15 mouse cellular contexts compared by ENCODE assay signal in genomic region chr7:117636713-117637112, GRCm38 (mm10).
A peak's percentile ranks its signal among the peaks of the same experiment; 100 is the strongest.
DNase-seq lines count a peak whose midpoint lies in the region; ATAC-seq and TF ChIP-seq lines count a peak whose summit lies in the region.
"Had no signal": no experiment of that assay in that cellular context is flagged by ENCODE, and none has a peak within 500 bp of the region (broad histone marks: within the 10 kb centered on the region; RNA-seq: fewer than 3 reads in every experiment).

No protein-coding gene starts in this region.

- no peaks in the 10 kb centered on the region for H3K36me3 ChIP-seq in heart, postnatal 0 days (replicated peaks; ENCODE audit: control insufficient read depth, insufficient read depth, low read length)
- no peaks in the 10 kb centered on the region for H3K36me3 ChIP-seq in heart, embryonic 10.5 days
- 0 out of 2 replicates have a peak, but pooled peaks cover 3% of the 10 kb centered on the region for H3K36me3 ChIP-seq in lung, embryonic 14.5 days (ENCODE audit: insufficient read depth)
- H3K36me3 ChIP-seq: neural tube, embryonic 15.5 days had no signal

- H3K27me3 ChIP-seq in heart, postnatal 0 days (ENCODE audit: control insufficient read depth, insufficient read depth, low read length) = no peaks in the 10 kb centered on the region
- no peaks in the 10 kb centered on the region for H3K27me3 ChIP-seq in heart, embryonic 10.5 days (ENCODE audit: insufficient read depth, poor library complexity, severe bottlenecking)
- H3K27me3 ChIP-seq in lung, embryonic 14.5 days (ENCODE audit: insufficient read depth, low read length) = no peaks in the 10 kb centered on the region
- H3K27me3 ChIP-seq: neural tube, embryonic 15.5 days had no signal

- intact Hi-C loops in gastrocnemius, postnatal 14 days (cut with DNase I; ENCODE audit: low total_unique reads) = no loop called here

- no peak overlapping the region for H3K4me3 ChIP-seq in heart, postnatal 0 days (ENCODE audit: low read depth, low read length)
- H3K4me3 ChIP-seq in heart, embryonic 10.5 days = no peak overlapping the region
- no peak overlapping the region for H3K4me3 ChIP-seq in lung, embryonic 14.5 days (ENCODE audit: low read depth, low read length)
- H3K4me3 ChIP-seq: neural tube, embryonic 15.5 days had no signal

- no peaks in the 10 kb centered on the region for H3K4me1 ChIP-seq in heart, postnatal 0 days (ENCODE audit: control insufficient read depth, insufficient read depth)
- H3K4me1 ChIP-seq in heart, embryonic 10.5 days = no peaks in the 10 kb centered on the region
- no peaks in the 10 kb centered on the region for H3K4me1 ChIP-seq in lung, embryonic 14.5 days (ENCODE audit: insufficient read depth)

- DNase-seq in heart, postnatal 0 days (ENCODE audit: low spot score) = peak; percentile 51
- no peak for DNase-seq in heart, embryonic 10.5 days (ENCODE audit: low spot score)
- peak; percentile 59 for DNase-seq in lung, embryonic 14.5 days
- DNase-seq in lung, adult 18-20 months = no peak
- peak; percentile 22 for DNase-seq in yolk sac, embryonic 10.5 days (ENCODE audit: low spot score)
- DNase-seq in gastrocnemius, postnatal 14 days = no peak
- DNase-seq: adrenal gland, adult 2 months; cerebellum, adult 9-10 months; thymus, adult 18-20 months had no signal

- peak; percentile 64; the same call in 1 of the 2 replicates for ATAC-seq in heart, postnatal 0 days (ENCODE audit: insufficient read depth, low read depth)
- ATAC-seq in lung, embryonic 14.5 days (ENCODE audit: insufficient read depth) = peak; percentile 38; the same call in 1 of the 2 replicates
- 0 out of 2 replicates have a peak, but pooled peaks have one; percentile 16 for ATAC-seq in granulocyte monocyte progenitor cell, adult 5-6 weeks (replicated peaks; ENCODE audit: poor library complexity, severe bottlenecking)
- no peak for ATAC-seq in frontal cortex, adult (ENCODE audit: low TSS enrichment)
- ATAC-seq: forebrain, embryonic 16.5 days had no signal

- no peak for TF ChIP-seq CTCF in heart, postnatal 0 days (IDR thresholded peaks at IDR 0.05; ENCODE audit: low read depth)
- no peak for TF ChIP-seq CTCF in lung, embryonic 14.5 days (IDR thresholded peaks at IDR 0.05; ENCODE audit: low read depth)

- H3K9me3 ChIP-seq in heart, postnatal 0 days (replicated peaks; ENCODE audit: control insufficient read depth, low read length) = no peaks in the 10 kb centered on the region
- no peaks in the 10 kb centered on the region for H3K9me3 ChIP-seq in heart, embryonic 10.5 days
- no peaks in the 10 kb centered on the region for H3K9me3 ChIP-seq in lung, embryonic 14.5 days (ENCODE audit: low read depth, low read length)
- H3K9me3 ChIP-seq: neural tube, embryonic 15.5 days had no signal

- 53% methylated on average over 3 of the region's 3 CpGs for WGBS in heart, postnatal 0 days
- WGBS in heart, embryonic 10.5 days = 74% methylated on average over 3 of the region's 3 CpGs
- 67% methylated on average over 3 of the region's 3 CpGs for WGBS in lung, embryonic 14.5 days

- no peak overlapping the region for H3K4me2 ChIP-seq in heart, postnatal 0 days (ENCODE audit: low read depth, low read length)
- H3K4me2 ChIP-seq in lung, embryonic 14.5 days = no peak overlapping the region
- H3K4me2 ChIP-seq: neural tube, embryonic 15.5 days had no signal

- no peak overlapping the region for H3K27ac ChIP-seq in heart, postnatal 0 days (ENCODE audit: low read depth)
- no peak overlapping the region for H3K27ac ChIP-seq in heart, embryonic 10.5 days
- H3K27ac ChIP-seq in lung, embryonic 14.5 days (ENCODE audit: low read depth) = no peak overlapping the region
- H3K27ac ChIP-seq: liver, embryonic 14.5 days; macrophage; neural tube, embryonic 15.5 days had no signal

- no peak for TF ChIP-seq EP300 in heart, postnatal 0 days (IDR thresholded peaks at IDR 0.05; ENCODE audit: low read depth)

- no peak overlapping the region for H3K9ac ChIP-seq in heart, postnatal 0 days (replicated peaks; ENCODE audit: low read depth, low read length)
- no peak overlapping the region for H3K9ac ChIP-seq in lung, embryonic 14.5 days
- H3K9ac ChIP-seq: liver, embryonic 14.5 days; neural tube, embryonic 15.5 days had no signal

Comparison
In these comparisons a context has a peak if more than half of its experiments do, and no peak if none do; other contexts are left out.
1. DNase-seq: peak in heart, postnatal 0 days (single experiment), lung, embryonic 14.5 days (single experiment) and yolk sac, embryonic 10.5 days (single experiment); none in heart, embryonic 10.5 days (single experiment), lung, adult 18-20 months (0 of 2) and gastrocnemius, postnatal 14 days (single experiment).